Mouse (Mus musculus) heart, adult 2 months (tissue): Measurements from ENCODE around the gene Dmrt3. TPM values are rescaled to one million over a fixed set of nuclear protein-coding genes. Genes with fewer than 3 reads are reported as not detected.
A peak's percentile ranks its signal among the peaks of the same experiment; 100 is the strongest.

Experiments
- DNase-seq, 2 experiments: peaks; one replicate each; pipeline ENCODE4 v3.0.0; 2021
- H3K27ac ChIP-seq: fragments of 200-600 bp; 2 replicates; pipeline ENCODE4 v1.8.1; 2022
- H3K27me3 ChIP-seq: fragments of 200-500 bp; 2 replicates; pipeline ENCODE4 v1.6.1; 2012; ENCODE audit warnings: mild to moderate bottlenecking, low read length, inconsistent platforms, mixed read lengths; ENCODE audit not compliant: control insufficient read depth, insufficient read depth
- H3K36me3 ChIP-seq: fragments of 200-500 bp; 2 replicates; pipeline ENCODE4 v1.6.1; 2012; ENCODE audit warnings: low read length, inconsistent platforms; ENCODE audit not compliant: control insufficient read depth, insufficient read depth
- H3K4me1 ChIP-seq: fragments of 200-500 bp; 2 replicates; pipeline ENCODE4 v1.6.1; 2011; ENCODE audit warnings: low read length; ENCODE audit not compliant: control insufficient read depth, insufficient read depth
- H3K4me3 ChIP-seq: fragments of 200-600 bp; 2 replicates; pipeline ENCODE4 v1.8.1; 2022
- H3K79me2 ChIP-seq: fragments of 200-500 bp; replicated peaks from 2 replicates; pipeline ENCODE4 v1.6.1; 2012; ENCODE audit warnings: mild to moderate bottlenecking, inconsistent platforms, low read length, moderate library complexity, mixed read lengths; ENCODE audit not compliant: control insufficient read depth, insufficient read depth
- H3K9ac ChIP-seq: fragments of 200-500 bp; 2 replicates; pipeline ENCODE4 v1.6.1; 2012; ENCODE audit warnings: low read depth, mild to moderate bottlenecking, control low read depth, inconsistent platforms, low read length, mixed read lengths
- CTCF ChIP-seq: fragments of 200-600 bp; IDR thresholded peaks from 2 replicates; pipeline ENCODE4 v1.8.1; 2022; ENCODE audit warnings: antibody characterized with exemption, mild to moderate bottlenecking, moderate library complexity
- EP300 ChIP-seq: fragments of 200-500 bp; IDR thresholded peaks from 2 replicates; pipeline ENCODE4 v1.6.1; 2011; ENCODE audit warnings: low read depth, low read length, control low read depth; ENCODE audit not compliant: insufficient read depth
- POLR2A ChIP-seq: fragments of 200-500 bp; IDR thresholded peaks from 2 replicates; pipeline ENCODE4 v1.6.1; 2011; ENCODE audit warnings: mild to moderate bottlenecking, low read depth, low read length, control low read depth; ENCODE audit not compliant: insufficient read depth
- WGBS: fragments of 180-500 bp; shearing (Covaris S2); methylation state at CpG from one replicate; pipeline ENCODE4 v1.1.7; 2018; 5-methylcytosine and 5-hydroxymethylcytosine counted together
- intact Hi-C: fragments of 180-260 bp; cut with DNase I; formaldehyde crosslinking; loops from one replicate; pipeline ENCODE4 v1.15.1; 2025
- polyA plus RNA-seq: library from polyadenylated mRNA; depleted of rRNA; stranded (reverse); fragments of >200 nt; gene quantifications from 2 replicates; pipeline ENCODE4 v1.2.3, GENCODE M21; 2012; rRNA removed
- total RNA-seq, 2 experiments: library from RNA; stranded (reverse); gene quantifications; 2 replicates each; pipeline ENCODE4 v1.2.3; 2021

The Dmrt3 gene
- total and polyA plus RNA-seq, 3 experiments = 0.37 TPM; not detected in 2

DNA sequence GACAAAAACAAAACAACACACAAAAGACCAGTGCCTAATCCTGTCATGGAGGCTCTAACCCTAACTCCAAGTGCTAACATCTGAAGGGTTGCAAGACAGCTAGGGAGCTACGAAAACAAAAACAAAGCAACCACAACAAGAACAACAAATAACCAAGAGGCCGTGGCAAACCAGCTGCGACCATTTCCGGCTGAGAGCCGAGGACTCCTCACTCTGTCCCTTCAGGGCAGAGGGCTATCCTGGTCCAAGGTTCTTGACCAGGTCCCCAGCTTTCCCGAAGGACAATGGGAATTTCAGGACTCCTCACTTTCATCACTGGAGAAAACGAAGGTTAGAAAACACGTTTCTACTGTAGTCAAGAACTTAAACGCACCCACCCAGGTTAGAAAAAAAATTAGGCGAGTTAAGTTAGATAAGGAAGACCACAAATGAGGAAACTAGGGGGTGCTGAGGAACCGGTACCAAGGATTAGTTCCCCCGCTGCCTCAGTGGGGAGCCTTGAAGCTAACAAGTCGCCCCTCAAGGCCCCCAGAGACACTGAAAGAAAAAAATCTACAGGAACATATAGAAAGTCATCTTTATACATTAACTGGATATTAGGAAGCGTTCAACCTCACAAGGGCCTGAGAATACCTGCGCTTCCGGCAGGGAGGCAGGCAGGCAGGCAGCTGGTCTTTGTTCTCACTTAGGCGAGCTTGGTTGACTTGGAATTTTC lies 60.6 kb downstream of the Dmrt3 start:
- Histone ChIP-seq H3K4me3 (no peak overlapping the region), H3K36me3 (no peaks in the 10 kb centered on the region), H3K27ac (no peak overlapping the region), H3K9ac (no peak overlapping the region), H3K4me1 (no peaks in the 10 kb centered on the region; the same call in 1 of the 2 replicates), H3K27me3 (peaks cover 40% of the 10 kb centered on the region), H3K79me2 (no peaks in the 10 kb centered on the region)
- DNase-seq = no peak
- WGBS = 5% methylated on average over 17 of the region's 17 CpGs
- intact Hi-C loops = loop anchor here (5.0 kb wide), 1 partner anchor 63 kb away; no protein-coding TSS in a partner anchor
- TF ChIP-seq EP300 (no peak), POLR2A (no peak), CTCF (no peak)

DNA sequence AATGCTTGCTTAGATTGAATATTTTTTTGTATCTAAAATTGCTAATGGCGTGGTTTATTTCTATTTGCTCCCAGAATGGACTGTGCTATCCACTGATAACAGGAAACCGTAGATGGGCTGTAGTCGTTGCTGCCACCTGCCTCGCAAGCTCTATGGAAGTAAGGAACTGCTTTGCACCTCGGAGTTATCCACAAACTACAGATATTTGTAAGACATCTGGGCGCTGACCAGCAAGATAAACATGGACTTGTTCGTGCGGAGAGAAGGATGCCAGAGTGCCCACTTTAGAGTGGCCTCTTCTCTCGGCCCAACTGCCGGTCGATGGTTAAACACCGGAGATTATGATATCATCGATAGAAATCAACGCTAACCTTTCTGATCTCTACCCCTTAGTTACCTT lies 61.6 kb downstream of the Dmrt3 start:
- no peak overlapping the region for H3K27ac ChIP-seq
- H3K36me3 ChIP-seq = no peaks in the 10 kb centered on the region
- intact Hi-C loops = loop anchor here (5.0 kb wide), 1 partner anchor 64 kb away; no protein-coding TSS in a partner anchor
- peak overlapping the region; percentile 45 for H3K4me3 ChIP-seq
- 2% methylated on average over 14 of the region's 14 CpGs for WGBS
- TF ChIP-seq EP300 (no peak), CTCF (no peak), POLR2A (no peak)
- H3K9ac ChIP-seq = no peak overlapping the region
- peak in 1 of 2 experiments; percentile 18 for DNase-seq
- H3K27me3 ChIP-seq = peaks cover 38% of the 10 kb centered on the region
- H3K4me1 ChIP-seq = no peaks in the 10 kb centered on the region; the same call in 1 of the 2 replicates
- no peaks in the 10 kb centered on the region for H3K79me2 ChIP-seq

DNA sequence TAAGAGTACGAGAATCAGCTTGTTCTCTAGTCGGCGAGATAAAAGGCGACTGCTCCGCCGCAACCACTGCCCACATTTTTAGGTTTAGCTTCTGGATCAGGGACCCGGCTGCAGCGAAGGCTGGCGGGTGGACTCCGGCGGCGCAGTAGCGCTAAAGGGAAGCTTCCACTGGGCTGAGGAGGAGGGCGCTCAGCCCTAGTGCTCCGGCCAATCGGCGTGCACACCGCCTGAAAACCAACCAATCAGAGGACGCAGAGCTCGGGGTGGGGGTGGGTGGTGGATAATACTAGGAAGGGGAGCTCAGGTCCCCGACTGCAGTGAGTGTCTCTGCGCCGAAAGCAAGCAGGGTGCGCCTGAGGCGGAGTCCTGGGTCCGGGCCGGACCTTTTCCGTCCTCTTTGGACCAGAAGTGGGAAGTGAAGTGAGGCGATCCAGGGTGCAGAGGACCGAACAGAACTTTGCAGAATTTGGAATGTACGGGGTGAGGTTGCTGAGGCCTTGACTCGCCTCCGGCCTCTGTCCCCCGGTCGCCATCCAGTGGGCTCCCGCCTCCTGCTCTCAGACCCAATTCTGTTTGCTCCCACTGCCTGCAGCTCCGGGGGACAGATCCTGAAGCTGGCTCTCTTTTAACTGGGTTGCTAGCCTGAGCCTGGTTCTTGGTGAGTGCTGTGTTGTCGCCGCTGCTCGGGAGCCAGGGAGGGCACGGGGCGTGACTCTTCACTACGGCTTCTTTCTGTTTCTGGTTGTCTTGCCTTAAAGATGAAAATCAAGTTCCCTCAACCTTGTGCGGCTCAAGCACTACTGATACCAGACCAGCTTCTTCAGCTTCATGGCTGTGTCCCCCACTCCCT lies 62.2 kb downstream of the Dmrt3 start, which contains the start of gene Dmrt2:
TSS of gene Dmrt2 (plus strand) at position 311 of the 850 bp plus-strand sequence.
- intact Hi-C loops = loop anchor here (5.0 kb wide), 1 partner anchor 65 kb away; no protein-coding TSS in a partner anchor
- Histone ChIP-seq H3K9ac (no peak within 1 kb of the TSS), H3K4me1 (no peaks in the 10 kb centered on the region; the same call in 1 of the 2 replicates), H3K27me3 (peaks cover 38% of the 10 kb centered on the region), H3K36me3 (no peaks in the 10 kb centered on the region), H3K27ac (no peak within 1 kb of the TSS), H3K4me3 (peak within 1 kb of the TSS; percentile 45), H3K79me2 (no peaks in the 10 kb centered on the region)
- 3% methylated on average over 44 of the region's 44 CpGs for WGBS
- no peak for TF ChIP-seq EP300
- no peak for TF ChIP-seq POLR2A
- TF ChIP-seq CTCF = no peak
- DNase-seq = peak; percentile 63

Other genes starting within 250 kb of the Dmrt3 start
- gene Dmrt1, start 104.7 kb upstream of the Dmrt3 start, total RNA-seq = not detected
- not detected in 2 replicates for gene Dmrt1, start 104.7 kb upstream of the Dmrt3 start, polyA plus RNA-seq
- under 1 TPM; 0.09 to 0.23 TPM for gene Dmrt2, start 62.1 kb downstream of the Dmrt3 start, total RNA-seq
- 0.12 and 0.37 TPM in 2 replicates for gene Dmrt2, start 62.1 kb downstream of the Dmrt3 start, polyA plus RNA-seq